Mouse (Mus musculus): Measurements from ENCODE around the gene Mettl16.
"Not testable (repeated sequence)": the region's sequence is repeated elsewhere in the genome, so short reads cannot be mapped to it uniquely, and the experiment has no call there.

Mettl16 gene

DNA sequence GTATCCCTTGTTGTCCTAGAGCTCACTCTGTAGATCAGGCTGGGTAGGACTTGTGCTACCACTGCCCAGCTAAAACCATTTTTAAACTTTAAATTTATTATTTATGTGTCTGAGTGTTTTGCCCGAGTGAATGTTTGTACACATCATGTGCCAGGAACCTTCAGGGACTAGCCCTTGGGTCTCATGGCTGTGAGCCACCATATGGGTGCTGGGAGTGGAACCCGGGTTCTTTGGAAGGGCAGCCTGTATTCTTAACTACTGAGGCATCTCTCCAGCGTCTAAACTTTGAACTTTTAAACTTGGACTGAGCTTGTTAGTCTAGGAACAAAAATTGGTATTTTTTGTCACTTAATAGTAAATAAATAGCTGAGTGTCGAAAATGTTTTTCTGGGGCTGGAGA is 22.2 kb downstream of the Mettl16 start:
- no peak for DNase-seq (ENCODE audit: low spot score in 2 of 2)

DNA sequence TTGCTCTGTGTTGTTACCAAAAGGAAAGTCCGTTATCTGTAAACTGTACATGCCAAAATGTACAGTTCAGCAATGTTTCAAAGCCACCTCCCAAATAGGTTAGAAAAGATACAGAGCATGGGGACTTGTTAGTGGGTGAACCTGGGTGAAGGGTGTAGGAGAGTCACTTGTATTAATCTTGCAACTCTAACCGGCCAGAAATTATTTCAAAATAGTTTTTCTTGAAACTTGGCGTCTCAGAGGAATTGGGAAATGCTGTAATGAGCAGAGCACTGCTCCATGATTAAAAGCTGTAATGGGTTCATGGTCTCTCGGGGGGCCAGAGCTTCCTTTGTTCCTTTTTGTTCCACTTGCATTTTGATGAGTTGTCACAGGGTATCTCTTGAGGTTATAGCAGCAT is 30.0 kb downstream of the Mettl16 start:
- no peak for DNase-seq (ENCODE audit: low spot score in 2 of 2)

- DNase-seq (ENCODE audit: low spot score in 2 of 2): no peak
Measured at GRCm38 (mm10) chr11:74804081-74804627, 33.5 kb downstream of the Mettl16 start.

DNA sequence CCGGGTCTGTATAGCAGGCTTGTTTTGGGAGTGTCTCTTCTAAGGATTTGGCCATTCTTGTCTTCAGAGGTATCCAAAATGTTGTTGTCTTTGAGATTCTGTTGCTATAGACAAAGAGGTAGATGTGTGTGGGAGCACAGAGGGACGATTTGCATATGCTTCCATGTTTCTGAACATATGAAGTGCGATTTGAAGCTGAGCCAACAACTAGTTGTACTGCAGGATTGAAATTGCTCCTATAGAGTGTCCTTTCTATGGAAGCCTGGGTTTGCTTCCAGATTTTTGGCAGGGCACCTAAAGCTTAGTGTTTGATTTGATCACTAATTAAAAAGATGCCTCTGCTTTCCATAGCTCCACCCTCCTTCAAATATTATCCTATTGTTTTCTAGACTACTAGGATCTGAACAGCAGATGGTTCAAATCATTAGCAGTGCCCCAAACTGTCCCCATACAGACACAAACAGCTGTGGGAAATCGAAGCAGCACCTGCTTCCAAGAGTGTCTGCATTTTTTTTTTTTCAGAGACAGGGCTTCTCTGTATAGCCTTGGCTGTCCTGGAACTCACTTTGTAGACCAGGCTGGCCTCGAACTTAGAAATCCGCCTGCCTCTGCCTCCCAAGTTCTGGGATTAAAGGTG is 36.7 kb downstream of the Mettl16 start:
- DNase-seq (ENCODE audit: low spot score in 2 of 2): no peak

DNA sequence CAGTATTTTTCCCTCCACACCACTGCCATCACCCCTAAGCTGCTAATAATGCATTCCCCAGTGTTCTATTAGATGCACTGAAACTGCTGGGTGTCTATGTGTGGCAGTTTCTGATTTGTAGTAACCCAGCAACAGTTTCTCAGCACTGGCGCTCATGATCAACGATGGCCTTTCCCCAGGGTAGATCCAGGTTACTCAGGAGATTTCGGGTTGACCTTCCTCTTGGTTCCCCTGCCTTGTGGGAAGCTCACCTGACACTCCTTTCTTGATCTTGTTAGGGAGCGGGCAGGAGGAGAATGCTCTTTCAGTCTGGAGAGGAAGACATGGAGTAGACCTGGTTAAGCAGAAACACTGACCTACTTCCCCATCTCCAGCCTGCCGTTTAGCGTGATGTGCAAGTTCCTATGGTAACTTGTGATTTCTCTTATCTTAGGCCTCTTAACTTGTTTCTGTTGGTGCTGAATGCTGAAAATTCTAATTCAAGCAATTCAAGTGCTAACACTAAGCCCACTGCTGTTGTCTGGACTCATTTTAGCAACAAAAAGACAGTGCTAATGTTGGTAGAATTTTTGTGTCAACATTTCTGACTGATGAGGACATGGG is 37.7 kb downstream of the Mettl16 start:
- no peak for DNase-seq (ENCODE audit: low spot score in 2 of 2)

GRCm38 (mm10) chr11:74810134-74810533 is 39.5 kb downstream of the Mettl16 start:
- no peak for DNase-seq (ENCODE audit: low spot score in 2 of 2)

GRCm38 (mm10) chr11:74811027-74811426 is 40.4 kb downstream of the Mettl16 start:
- not testable (repeated sequence) for DNase-seq (ENCODE audit: low spot score in 2 of 2)

DNA sequence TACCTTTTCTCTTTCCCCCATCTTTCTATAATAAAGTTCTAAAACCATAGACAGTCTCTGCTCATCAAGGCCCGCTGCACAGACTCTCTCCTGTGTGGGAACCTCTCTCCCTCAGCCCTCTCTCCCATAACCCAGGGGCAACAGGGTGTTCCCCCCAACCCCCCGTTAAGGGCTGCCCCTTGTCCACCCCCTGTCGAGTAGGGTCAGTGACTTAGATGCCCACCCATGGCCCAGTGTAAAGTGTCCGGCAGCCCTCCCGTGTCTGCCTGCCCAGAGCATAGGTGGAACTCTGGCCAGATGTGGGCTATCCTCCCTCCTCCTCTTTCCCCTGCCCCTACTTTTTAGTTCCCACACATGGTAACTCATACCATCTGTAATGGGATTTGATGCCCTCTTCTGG is 40.9 kb downstream of the Mettl16 start:
- no peak for DNase-seq (ENCODE audit: low spot score in 2 of 2)

DNA sequence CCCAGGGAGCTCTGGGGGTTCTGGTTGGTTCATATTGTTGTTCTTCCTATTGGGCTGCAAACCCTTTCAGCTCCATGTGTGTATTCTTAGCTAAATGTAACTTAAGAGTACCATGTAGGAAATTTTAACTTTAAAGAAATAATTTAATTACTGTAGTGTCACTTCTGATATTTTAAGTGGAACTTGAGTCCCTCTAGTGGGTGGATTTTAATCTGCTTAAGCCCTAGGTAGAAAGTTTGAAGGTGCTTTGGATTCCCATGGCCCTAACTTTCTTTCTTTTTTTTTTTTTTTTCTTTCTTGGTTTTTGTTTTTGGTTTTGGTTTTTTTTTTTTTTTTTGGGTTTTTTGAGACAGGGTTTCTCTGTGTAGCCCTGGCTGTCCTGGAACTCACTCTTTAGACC is 45.2 kb downstream of the Mettl16 start:
- no peak for DNase-seq (ENCODE audit: low spot score in 2 of 2)

DNA sequence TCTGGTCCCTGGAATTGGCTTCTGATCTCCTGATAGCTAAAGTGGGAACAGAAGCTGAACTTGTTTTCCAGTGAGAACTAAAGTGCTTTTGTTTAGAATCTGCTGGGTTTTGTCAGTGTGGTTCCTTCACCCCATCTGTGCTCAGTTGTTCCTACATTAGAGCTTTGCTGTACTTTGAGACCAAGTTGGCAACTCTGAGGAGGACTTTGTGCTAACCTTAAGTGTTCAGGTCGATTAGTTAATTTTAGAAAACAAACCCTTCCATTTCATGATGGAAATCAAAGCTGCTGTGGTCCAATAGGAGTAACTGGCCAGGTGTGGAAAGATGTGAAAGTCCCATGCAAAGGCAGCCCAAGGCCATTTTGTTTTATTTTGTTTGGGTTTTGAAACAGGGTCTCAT is 50.3 kb downstream of the Mettl16 start:
- DNase-seq (ENCODE audit: low spot score in 2 of 2): no peak

DNA sequence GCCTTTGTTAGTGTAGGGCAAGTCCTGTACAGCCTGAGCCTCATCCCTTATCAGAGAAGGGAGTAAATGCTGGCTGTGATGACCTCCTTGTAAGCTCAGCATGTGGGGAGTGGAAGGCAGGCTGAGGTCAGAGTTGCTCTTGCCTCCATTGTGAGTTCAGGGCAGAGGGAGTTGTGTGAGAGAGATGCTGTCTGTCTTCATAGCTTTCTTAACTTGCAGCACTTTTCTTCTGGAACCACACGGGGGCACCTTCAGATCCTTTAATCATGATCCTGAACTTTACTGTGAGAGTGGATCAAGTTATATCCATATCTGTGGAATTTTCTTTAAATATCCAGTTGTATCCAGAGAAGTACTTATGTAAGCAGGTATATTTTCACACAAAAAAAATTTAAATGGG is 50.8 kb downstream of the Mettl16 start:
- no peak for DNase-seq (ENCODE audit: low spot score in 2 of 2)

- DNase-seq (ENCODE audit: low spot score in 2 of 2): no peak
Measured at GRCm38 (mm10) chr11:74822746-74823440, 52.3 kb downstream of the Mettl16 start.

DNA sequence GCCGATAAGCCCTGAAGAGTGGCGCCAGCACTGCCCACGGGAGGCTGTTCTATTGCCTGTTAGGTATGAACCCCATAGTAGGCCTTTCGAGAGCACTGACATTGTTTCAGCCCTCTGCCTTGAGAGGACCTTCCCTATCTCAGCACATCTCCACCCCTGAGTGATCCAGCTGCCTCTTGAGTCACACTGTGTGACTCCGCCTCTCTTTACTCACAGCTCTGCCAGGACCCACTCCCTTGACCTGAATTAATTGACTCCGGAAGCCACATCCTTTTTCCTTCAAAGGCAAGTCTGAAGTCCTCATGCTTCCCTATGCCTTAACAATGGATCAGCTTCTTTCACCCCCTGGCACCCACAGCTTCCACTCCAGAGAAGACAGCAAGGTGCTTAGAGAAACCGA is 55.5 kb downstream of the Mettl16 start:
- DNase-seq (ENCODE audit: low spot score in 2 of 2): no peak

DNA sequence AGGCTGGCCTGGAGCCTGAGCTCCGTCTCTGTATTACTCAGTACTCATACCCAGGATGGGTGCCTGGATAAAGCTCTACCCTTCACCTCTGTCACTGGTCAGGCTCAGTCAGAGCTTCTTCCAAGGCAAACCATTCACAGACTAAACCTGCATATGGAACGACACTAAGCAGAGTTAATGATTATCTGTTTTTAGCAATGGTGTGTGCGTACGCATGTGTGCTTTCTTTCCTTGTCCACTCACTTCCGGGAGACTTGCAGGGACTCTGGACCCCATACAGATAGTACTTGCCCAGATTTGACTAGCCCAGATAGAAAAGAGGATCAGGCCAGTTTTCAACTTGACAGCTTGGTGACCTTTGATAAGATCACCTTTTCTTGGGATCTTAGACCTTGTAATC is 56.1 kb downstream of the Mettl16 start:
- no peak for DNase-seq (ENCODE audit: low spot score in 2 of 2)

- DNase-seq (ENCODE audit: low spot score in 2 of 2): no peak
Measured at GRCm38 (mm10) chr11:74827791-74828403, 57.3 kb downstream of the Mettl16 start.

GRCm38 (mm10) chr11:74828404-74828931 is 57.8 kb downstream of the Mettl16 start:
- no peak for DNase-seq (ENCODE audit: low spot score in 2 of 2)

GRCm38 (mm10) chr11:74828965-74829550 is 58.4 kb downstream of the Mettl16 start:
- no peak for DNase-seq (ENCODE audit: low spot score in 2 of 2)

GRCm38 (mm10) chr11:74829812-74830211 is 59.2 kb downstream of the Mettl16 start:
- peak; percentile 74 to 79 for DNase-seq (ENCODE audit: low spot score in 2 of 2)

DNA sequence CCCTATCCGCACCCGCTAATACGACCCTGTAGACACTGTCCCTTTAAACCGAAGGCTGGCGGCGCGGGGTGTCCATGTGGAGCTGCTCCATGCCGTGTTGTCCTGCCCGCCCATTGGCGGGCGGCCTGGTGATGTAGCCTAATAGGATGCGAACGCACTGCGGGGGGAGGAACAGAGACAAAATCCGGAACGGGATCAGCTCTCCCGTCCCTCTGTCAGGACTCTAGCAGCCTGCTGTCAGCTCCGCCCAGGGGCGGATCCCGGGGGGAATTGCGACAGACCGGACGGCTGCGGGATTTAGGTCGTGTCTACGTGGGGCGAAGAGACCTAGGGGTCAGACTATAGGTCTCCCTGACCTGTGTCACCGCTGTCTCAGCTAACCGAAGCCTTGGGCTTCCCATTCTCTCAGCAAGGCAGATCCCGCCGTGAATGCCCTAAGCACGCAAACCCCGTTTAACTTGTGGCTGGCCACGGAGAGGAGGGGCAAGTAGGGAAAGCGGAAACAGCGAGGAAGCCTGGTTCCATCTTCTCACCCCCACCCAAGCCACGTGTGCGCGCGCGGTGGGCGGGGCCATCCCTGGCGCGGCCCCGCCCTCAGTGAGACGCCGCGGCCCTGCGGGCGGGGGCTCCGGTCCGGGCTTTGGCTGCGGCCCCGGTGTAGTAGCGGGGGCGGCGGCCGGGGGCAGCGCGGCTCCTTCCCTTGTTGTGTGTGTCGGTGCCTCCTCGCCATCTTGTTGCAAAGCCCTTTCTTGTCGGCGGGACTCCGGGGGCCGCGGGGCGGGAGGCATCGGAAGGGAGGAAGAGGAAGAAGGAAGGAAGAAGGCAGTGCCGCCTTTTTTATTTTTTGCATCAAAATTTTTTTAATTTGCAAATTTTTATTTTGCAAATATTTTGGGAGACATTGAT is 59.9 kb downstream of the Mettl16 start, which contains the start of gene Mnt:
Mnt (plus strand) TSS at position 665 of the 906 bp plus-strand sequence.
- DNase-seq (ENCODE audit: low spot score in 2 of 2): peak; percentile 98 to 99

GRCm38 (mm10) chr11:74831191-74831605 is 60.6 kb downstream of the Mettl16 start:
- DNase-seq (ENCODE audit: low spot score in 2 of 2): peak in 1 of 2 experiments; percentile 51
